Mouse (Mus musculus) forebrain, embryonic 11.5 days (tissue): ENCODE data around the gene Atp6v1g2. TPM values are rescaled to one million over a fixed set of nuclear protein-coding genes. Genes with fewer than 3 reads are reported as not detected.
A peak's percentile ranks its signal among the peaks of the same experiment; 100 is the strongest.

Experiments
- ATAC-seq: fragments of 200-750 bp; cut with Nextera tagmentation; replicated peaks from 2 replicates; pipeline ENCODE4 v1.8.0; 2017; ENCODE audit warnings: moderate TSS enrichment; ENCODE audit not compliant: low FRiP score
- DNase-seq: peaks from one replicate; pipeline ENCODE4 v3.0.0-alpha.2; 2017; ENCODE audit warnings: low spot score
- H3K27ac ChIP-seq: fragments of 300-500 bp; sonication (generic); 2 replicates; pipeline ENCODE4 v1.5.1; 2014; ENCODE audit warnings: low read depth, low read length
- H3K27me3 ChIP-seq: fragments of 300-500 bp; sonication (generic); 2 replicates; pipeline ENCODE4 v1.6.1; 2014; ENCODE audit warnings: mild to moderate bottlenecking, low read length, mixed read lengths; ENCODE audit not compliant: control insufficient read depth, insufficient read depth
- H3K36me3 ChIP-seq: fragments of 300-500 bp; sonication (generic); 2 replicates; pipeline ENCODE4 v1.6.1; 2014; ENCODE audit warnings: mild to moderate bottlenecking, low read length, moderate library complexity, mixed read lengths; ENCODE audit not compliant: control insufficient read depth, insufficient read depth
- H3K4me1 ChIP-seq: fragments of 300-500 bp; sonication (generic); replicated peaks from 2 replicates; pipeline ENCODE4 v1.6.1; 2014; ENCODE audit warnings: low read length, mixed read lengths; ENCODE audit not compliant: control insufficient read depth, insufficient read depth
- H3K4me2 ChIP-seq: fragments of 300-500 bp; sonication (generic); 2 replicates; pipeline ENCODE4 v1.6.1; 2014; ENCODE audit warnings: low read depth, mild to moderate bottlenecking, low read length, moderate library complexity, mixed read lengths; ENCODE audit not compliant: severe bottlenecking
- H3K4me3 ChIP-seq: fragments of 300-500 bp; sonication (generic); 2 replicates; pipeline ENCODE4 v1.5.1; 2014; ENCODE audit warnings: low read depth, low read length
- H3K9ac ChIP-seq: fragments of 300-500 bp; sonication (generic); 2 replicates; pipeline ENCODE4 v1.6.1; 2014; ENCODE audit warnings: low read length
- H3K9me3 ChIP-seq: fragments of 300-500 bp; sonication (generic); 2 replicates; pipeline ENCODE4 v1.6.1; 2016; ENCODE audit warnings: low read length, mixed read lengths; ENCODE audit not compliant: control insufficient read depth
- WGBS: fragments of 180-500 bp; shearing (Covaris S2); extraction: QIAGEN DNeasy Blood & Tissue Kit; methylation state at CpG from one replicate; pipeline ENCODE4 v1.1.7; 2014; 5-methylcytosine and 5-hydroxymethylcytosine counted together
- polyA plus RNA-seq: library from polyadenylated mRNA; unstranded; fragments of >200 nt; fragmentation: Nextera tagmentation; extraction: Ambion mirVana; gene quantifications from 2 replicates; pipeline ENCODE4 v1.2.1, GENCODE M21; 2014

The Atp6v1g2 gene
- polyA plus RNA-seq, 1 experiment from 2014 or later = 12.1 TPM

- DNase-seq = no peak
- H3K9me3 ChIP-seq = no peaks in the 10 kb centered on the region
- H3K27ac ChIP-seq = no peak overlapping the region
- H3K4me1 ChIP-seq = no peaks in the 10 kb centered on the region
- H3K4me2 ChIP-seq = no peak overlapping the region
- peaks cover 2% of the 10 kb centered on the region; the same call in 1 of the 2 replicates for H3K27me3 ChIP-seq
- no peak overlapping the region for H3K4me3 ChIP-seq
- no peaks in the 10 kb centered on the region for H3K36me3 ChIP-seq
- 66% methylated on average over 13 of the region's 14 CpGs for WGBS
- H3K9ac ChIP-seq = no peak overlapping the region
- no peak for ATAC-seq
These were observed 25.3 kb downstream of the Atp6v1g2 start for GRCm38 (mm10) chr17:35258492-35259478.

DNA sequence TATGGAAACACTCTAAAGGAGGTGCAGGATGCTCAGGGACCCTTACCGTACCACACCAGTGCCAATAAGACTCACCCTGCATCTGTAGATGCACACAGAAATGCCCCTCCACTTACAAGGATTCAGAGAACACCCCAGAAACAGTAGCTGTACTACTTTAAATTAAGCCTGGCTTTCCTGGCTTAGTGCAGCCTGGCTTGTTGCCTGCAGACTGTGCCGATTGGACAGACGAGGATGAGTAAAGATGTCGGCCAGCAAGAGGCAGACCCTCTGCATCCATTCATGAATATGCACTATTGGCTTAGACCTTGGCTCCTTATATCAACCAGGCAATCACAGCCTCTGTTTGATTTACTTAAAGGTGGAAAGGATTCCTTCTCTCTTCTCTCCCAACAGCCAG, 26.2 kb downstream of the Atp6v1g2 start:
- H3K9ac ChIP-seq = no peak overlapping the region
- H3K27me3 ChIP-seq = peaks cover 2% of the 10 kb centered on the region; the same call in 1 of the 2 replicates
- H3K4me2 ChIP-seq = no peak overlapping the region
- H3K4me1 ChIP-seq = no peaks in the 10 kb centered on the region
- ATAC-seq (no peak), DNase-seq (no peak)
- no peak overlapping the region for H3K27ac ChIP-seq
- 88% methylated on average over 4 of the region's 4 CpGs for WGBS
- no peaks in the 10 kb centered on the region for H3K9me3 ChIP-seq
- H3K36me3 ChIP-seq = no peaks in the 10 kb centered on the region
- no peak overlapping the region for H3K4me3 ChIP-seq

- Histone ChIP-seq H3K4me1 (no peaks in the 10 kb centered on the region), H3K27me3 (peaks cover 2% of the 10 kb centered on the region; the same call in 1 of the 2 replicates), H3K4me2 (no peak overlapping the region), H3K9ac (no peak overlapping the region), H3K4me3 (no peak overlapping the region), H3K9me3 (no peaks in the 10 kb centered on the region), H3K27ac (no peak overlapping the region), H3K36me3 (no peaks in the 10 kb centered on the region)
- no peak for DNase-seq
- ATAC-seq = no peak
- 75% methylated on average over 13 of the region's 13 CpGs for WGBS
These were observed 28.2 kb downstream of the Atp6v1g2 start for GRCm38 (mm10) chr17:35261651-35262050.

GRCm38 (mm10) chr17:35262664-35263522, 29.4 kb downstream of the Atp6v1g2 start, which contains the start of gene H2-D1:
Gene H2-D1, plus strand, starts transcription at chr17:35262730.
- H3K27me3 ChIP-seq = peaks cover 2% of the 10 kb centered on the region; the same call in 1 of the 2 replicates
- ATAC-seq = peak; percentile 91
- H3K27ac ChIP-seq = no peak within 1 kb of the TSS
- H3K9me3 ChIP-seq = no peaks in the 10 kb centered on the region
- H3K36me3 ChIP-seq = no peaks in the 10 kb centered on the region
- peak; percentile 91 for DNase-seq
- H3K4me1 ChIP-seq = no peaks in the 10 kb centered on the region
- H3K9ac ChIP-seq = peak within 1 kb of the TSS; percentile 67
- H3K4me3 ChIP-seq = peak within 1 kb of the TSS; percentile 63
- H3K4me2 ChIP-seq = peak within 1 kb of the TSS; percentile 97
- WGBS = under 1% methylated on average over 68 of the region's 73 CpGs

DNA sequence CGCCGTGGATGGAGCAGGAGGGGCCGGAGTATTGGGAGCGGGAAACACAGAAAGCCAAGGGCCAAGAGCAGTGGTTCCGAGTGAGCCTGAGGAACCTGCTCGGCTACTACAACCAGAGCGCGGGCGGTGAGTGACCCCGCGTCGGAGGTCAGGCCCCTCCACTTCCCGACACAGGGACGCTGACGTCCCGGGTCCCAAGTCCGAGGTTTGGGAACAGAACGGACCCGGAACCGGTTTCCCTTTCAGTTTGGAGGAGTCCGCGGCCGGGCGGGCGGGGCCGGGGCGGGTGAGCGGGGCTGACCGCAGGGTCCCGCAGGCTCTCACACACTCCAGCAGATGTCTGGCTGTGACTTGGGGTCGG, 30.0 kb downstream of the Atp6v1g2 start:
- H3K9ac ChIP-seq = peak overlapping the region; percentile 67
- H3K4me1 ChIP-seq = no peaks in the 10 kb centered on the region
- no peaks in the 10 kb centered on the region for H3K36me3 ChIP-seq
- ATAC-seq (peak; percentile 36; the same call in 1 of the 2 replicates), DNase-seq (no peak)
- H3K4me2 ChIP-seq = peak overlapping the region; percentile 97
- 3% methylated on average over 31 of the region's 31 CpGs for WGBS
- no peaks in the 10 kb centered on the region for H3K9me3 ChIP-seq
- H3K4me3 ChIP-seq = peak overlapping the region; percentile 63
- no peak overlapping the region for H3K27ac ChIP-seq
- peaks cover 2% of the 10 kb centered on the region; the same call in 1 of the 2 replicates for H3K27me3 ChIP-seq

DNA sequence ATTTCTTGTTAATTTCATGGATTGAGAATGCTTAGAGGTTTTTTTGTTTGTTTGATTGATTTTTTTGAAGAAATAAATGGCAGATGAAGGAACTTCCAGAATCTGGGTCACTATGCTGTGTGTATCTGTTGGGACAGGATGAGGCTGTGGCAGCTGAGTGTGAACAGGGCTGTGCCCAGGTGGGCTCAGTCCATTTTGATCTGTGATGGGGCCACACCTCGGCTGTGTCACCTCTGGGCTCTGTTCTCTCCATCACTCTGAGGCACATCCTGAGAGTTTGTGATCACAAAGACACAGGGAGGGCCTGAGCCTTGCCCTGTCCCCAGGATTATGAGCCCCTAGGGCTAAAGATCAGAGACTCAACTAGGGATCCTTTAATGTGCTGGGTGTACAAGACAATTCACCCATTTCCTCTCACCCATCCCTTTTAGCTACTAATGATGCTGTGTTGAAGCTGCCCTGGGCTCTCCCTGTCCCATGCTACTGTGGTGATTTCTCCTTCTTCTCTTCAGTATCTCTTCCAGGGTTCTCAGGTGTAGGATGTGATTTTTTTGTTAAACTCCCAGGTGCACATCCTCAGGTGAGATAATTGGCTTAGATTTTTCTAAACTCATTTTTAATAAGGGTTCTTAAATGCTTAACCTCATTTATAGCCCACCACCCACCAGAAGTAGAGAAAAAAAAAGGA, 34.1 kb downstream of the Atp6v1g2 start:
- no peak overlapping the region for H3K4me2 ChIP-seq
- no peak overlapping the region for H3K27ac ChIP-seq
- ATAC-seq (no peak), DNase-seq (no peak)
- no peaks in the 10 kb centered on the region for H3K36me3 ChIP-seq
- 80% methylated on average over 1 of the region's 1 CpGs for WGBS
- no peaks in the 10 kb centered on the region for H3K4me1 ChIP-seq
- no peaks in the 10 kb centered on the region for H3K9me3 ChIP-seq
- H3K4me3 ChIP-seq = no peak overlapping the region
- H3K9ac ChIP-seq = no peak overlapping the region
- peaks cover 2% of the 10 kb centered on the region; the same call in 1 of the 2 replicates for H3K27me3 ChIP-seq

DNA sequence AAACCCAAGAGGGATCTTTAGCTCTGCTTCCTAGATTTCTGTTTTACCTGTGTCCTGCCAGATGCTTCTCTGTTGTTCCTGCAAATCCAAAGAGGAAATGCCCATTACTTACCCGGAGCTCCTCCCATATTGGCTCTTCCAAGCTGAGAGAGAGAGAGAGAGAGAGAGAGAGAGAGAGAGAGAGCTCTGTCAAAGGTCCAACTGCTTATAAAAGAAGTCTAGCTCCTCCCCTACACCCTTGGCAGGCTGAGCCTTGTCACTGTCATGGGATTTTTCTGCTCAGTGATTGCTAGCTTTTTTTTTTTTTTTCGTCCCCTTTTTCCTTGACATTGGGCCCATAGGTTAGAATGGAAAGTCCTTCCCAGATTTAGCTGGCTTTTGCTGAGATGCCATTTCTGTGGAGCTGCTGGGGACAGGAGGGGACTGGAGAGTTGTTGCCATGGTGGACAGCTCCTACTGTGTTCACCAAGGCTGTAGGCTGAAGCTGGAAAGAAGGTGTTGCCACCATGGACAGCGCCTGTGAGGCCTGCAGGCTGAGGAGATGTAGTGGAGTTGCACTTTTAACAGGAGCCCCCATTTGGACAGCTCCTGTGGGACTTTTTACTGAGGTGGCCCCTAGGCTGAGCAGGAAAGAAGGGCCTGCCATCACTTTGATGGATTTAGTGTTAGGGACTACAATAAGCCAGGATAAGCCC, 36.3 kb downstream of the Atp6v1g2 start:
- peak; percentile 68 for DNase-seq
- ATAC-seq = no peak
- Histone ChIP-seq H3K27ac (no peak overlapping the region), H3K9me3 (no peaks in the 10 kb centered on the region), H3K36me3 (no peaks in the 10 kb centered on the region), H3K4me3 (no peak overlapping the region), H3K27me3 (no peaks in the 10 kb centered on the region), H3K4me2 (no peak overlapping the region), H3K4me1 (no peaks in the 10 kb centered on the region), H3K9ac (no peak overlapping the region)
- WGBS = 20% methylated on average over 3 of the region's 3 CpGs
